Mouse (Mus musculus) midbrain, postnatal 0 days (tissue): ENCODE measurements around the gene Mrpl4. TPM values are rescaled to one million over a fixed set of nuclear protein-coding genes. Genes with fewer than 3 reads are reported as not detected.
A peak's percentile ranks its signal among the peaks of the same experiment; 100 is the strongest.

Experiments used
- ATAC-seq: fragments of 200-750 bp; cut with Nextera tagmentation; 2 replicates; pipeline ENCODE4 v1.8.0; 2017; ENCODE audit warnings: moderate number of reproducible peaks, mild to moderate bottlenecking, moderate TSS enrichment, moderate library complexity; ENCODE audit not compliant: low FRiP score
- DNase-seq: peaks from one replicate; pipeline ENCODE4 v3.0.0-alpha.2; 2015; ENCODE audit warnings: low spot score
- H3K27ac ChIP-seq: fragments of 300-500 bp; sonication (generic); 2 replicates; pipeline ENCODE4 v1.5.1; 2014; ENCODE audit warnings: low read depth, mild to moderate bottlenecking, low read length, mixed read lengths
- H3K27me3 ChIP-seq: fragments of 300-500 bp; sonication (generic); 2 replicates; pipeline ENCODE4 v1.6.1; 2014; ENCODE audit warnings: low read length, control low read depth, mixed read lengths; ENCODE audit not compliant: insufficient read depth
- H3K36me3 ChIP-seq: fragments of 300-500 bp; sonication (generic); 2 replicates; pipeline ENCODE4 v1.6.1; 2014; ENCODE audit warnings: low read length, control low read depth, mixed read lengths; ENCODE audit not compliant: insufficient read depth
- H3K4me1 ChIP-seq: fragments of 300-500 bp; sonication (generic); 2 replicates; pipeline ENCODE4 v1.6.1; 2014; ENCODE audit warnings: mild to moderate bottlenecking, control low read depth, antibody characterized with exemption, low read length, mixed read lengths; ENCODE audit not compliant: insufficient read depth
- H3K4me2 ChIP-seq: fragments of 300-500 bp; sonication (generic); 2 replicates; pipeline ENCODE4 v1.6.1; 2014; ENCODE audit warnings: low read depth, mild to moderate bottlenecking, low read length, mixed read lengths; ENCODE audit not compliant: poor library complexity, severe bottlenecking
- H3K4me3 ChIP-seq: fragments of 300-500 bp; sonication (generic); 2 replicates; pipeline ENCODE4 v1.5.1; 2014; ENCODE audit warnings: low read depth, mild to moderate bottlenecking, low read length, moderate library complexity
- H3K9ac ChIP-seq: fragments of 300-500 bp; sonication (generic); replicated peaks from 2 replicates; pipeline ENCODE4 v1.6.1; 2014; ENCODE audit warnings: mild to moderate bottlenecking, low read length, moderate library complexity, mixed read lengths; ENCODE audit not compliant: poor library complexity, severe bottlenecking
- H3K9me3 ChIP-seq: fragments of 300-500 bp; sonication (generic); 2 replicates; pipeline ENCODE4 v1.6.1; 2016; ENCODE audit warnings: low read length, control low read depth
- CTCF ChIP-seq: IDR thresholded peaks from 2 replicates; pipeline ENCODE4 v1.5.1; 2016; ENCODE audit warnings: antibody characterized with exemption, mild to moderate bottlenecking
- WGBS: fragments of 180-500 bp; shearing (Covaris S2); extraction: QIAGEN DNeasy Blood & Tissue Kit; methylation state at CpG from one replicate; pipeline ENCODE4 v1.1.7; 2014; 5-methylcytosine and 5-hydroxymethylcytosine counted together
- polyA plus RNA-seq: library from polyadenylated mRNA; unstranded; fragments of >200 nt; fragmentation: Nextera tagmentation; extraction: Ambion mirVana; gene quantifications from 2 replicates; pipeline ENCODE4 v1.2.1, GENCODE M21; 2015
- total RNA-seq: library from RNA; depleted of rRNA; stranded (reverse); fragments of >200 nt; gene quantifications from 2 replicates; pipeline ENCODE4 v1.2.3, GENCODE M21; 2014

Mrpl4 gene
- total and polyA plus RNA-seq, 2 experiments from 2014 or later: 62.9 to 105 TPM

DNA sequence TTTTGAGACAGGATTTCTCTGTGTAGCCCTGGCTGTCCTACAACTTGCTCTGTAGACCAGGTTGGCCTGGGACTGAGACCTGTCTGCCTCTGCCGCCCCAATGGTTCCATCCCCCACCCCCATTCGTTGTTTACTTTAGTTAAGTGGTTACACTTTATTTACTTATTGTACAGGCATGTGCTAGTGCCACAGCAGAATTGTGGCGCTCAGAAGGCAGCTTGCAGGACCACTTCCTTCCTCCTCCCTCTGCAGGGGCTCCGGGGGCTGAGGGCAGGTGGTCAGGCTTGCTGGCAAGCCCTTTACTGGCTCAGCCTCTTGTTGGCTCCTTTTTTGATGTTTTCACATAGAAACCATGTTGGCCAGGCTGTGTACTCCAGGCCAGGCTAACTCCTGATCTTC lies 14.6 kb downstream of the Mrpl4 start:
- ATAC-seq (no peak), DNase-seq (no peak)
- no peak for TF ChIP-seq CTCF
- Histone ChIP-seq H3K27ac (no peak overlapping the region), H3K4me1 (no peaks in the 10 kb centered on the region), H3K27me3 (peaks cover 27% of the 10 kb centered on the region), H3K4me3 (no peak overlapping the region), H3K9ac (no peak overlapping the region), H3K36me3 (no peaks in the 10 kb centered on the region), H3K9me3 (no peaks in the 10 kb centered on the region), H3K4me2 (0 out of 2 replicates have a peak overlapping the region, but pooled peaks have one; percentile 3)
- WGBS: 44% methylated on average over 4 of the region's 4 CpGs

DNA sequence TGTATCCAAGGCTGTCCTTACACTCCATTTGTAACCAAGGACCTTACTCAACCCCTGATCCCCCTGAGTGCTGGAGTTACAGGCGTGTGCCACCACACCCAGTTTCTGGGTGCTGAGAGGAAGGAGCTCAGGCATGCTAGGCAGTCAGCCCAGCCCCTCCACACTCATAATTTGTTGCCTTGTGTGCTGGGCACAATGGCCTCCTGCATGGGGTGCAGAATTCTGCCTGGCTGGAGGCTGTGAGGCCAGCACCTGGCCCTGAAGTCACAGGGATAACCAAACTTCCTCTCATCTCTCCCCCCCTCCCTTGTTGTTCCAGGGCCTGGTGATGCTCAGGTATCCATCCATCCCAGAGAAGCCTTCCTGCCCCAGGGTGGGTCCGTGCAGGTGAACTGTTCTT lies 16.1 kb downstream of the Mrpl4 start:
- H3K27ac ChIP-seq: no peak overlapping the region
- no peak overlapping the region for H3K9ac ChIP-seq
- H3K9me3 ChIP-seq: no peaks in the 10 kb centered on the region
- H3K36me3 ChIP-seq: no peaks in the 10 kb centered on the region
- no peak overlapping the region for H3K4me2 ChIP-seq
- 79% methylated on average over 2 of the region's 2 CpGs for WGBS
- peaks cover 25% of the 10 kb centered on the region for H3K27me3 ChIP-seq
- no peak for TF ChIP-seq CTCF
- no peaks in the 10 kb centered on the region for H3K4me1 ChIP-seq
- H3K4me3 ChIP-seq: no peak overlapping the region
- DNase-seq (no peak), ATAC-seq (no peak)

DNA sequence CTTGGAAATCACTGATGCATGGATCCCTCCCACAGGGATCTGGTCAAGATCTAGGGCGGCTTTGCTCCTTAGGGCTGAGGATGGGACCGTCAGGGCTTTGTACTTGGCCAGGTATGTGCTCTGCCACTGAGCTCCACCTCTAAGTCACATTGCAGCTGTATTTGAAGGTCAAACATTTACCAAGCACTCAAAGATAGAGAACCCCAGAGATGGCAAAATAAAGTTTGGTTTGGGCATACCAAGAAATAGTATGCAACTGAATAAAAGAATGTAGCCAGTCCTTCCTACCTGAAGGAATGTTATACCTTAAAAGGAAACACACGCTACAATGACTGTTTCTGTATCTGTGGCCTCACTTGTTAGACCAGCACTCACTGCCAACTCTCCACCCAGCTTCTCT lies 18.8 kb downstream of the Mrpl4 start:
- no peak for DNase-seq
- no peaks in the 10 kb centered on the region for H3K9me3 ChIP-seq
- no peak for ATAC-seq
- H3K27me3 ChIP-seq: peaks cover 11% of the 10 kb centered on the region
- no peak overlapping the region for H3K27ac ChIP-seq
- no peak for TF ChIP-seq CTCF
- no peaks in the 10 kb centered on the region for H3K36me3 ChIP-seq
- WGBS: 72% methylated on average over 3 of the region's 3 CpGs
- no peaks in the 10 kb centered on the region for H3K4me1 ChIP-seq
- H3K9ac ChIP-seq: no peak overlapping the region
- no peak overlapping the region for H3K4me3 ChIP-seq
- no peak overlapping the region for H3K4me2 ChIP-seq

DNA sequence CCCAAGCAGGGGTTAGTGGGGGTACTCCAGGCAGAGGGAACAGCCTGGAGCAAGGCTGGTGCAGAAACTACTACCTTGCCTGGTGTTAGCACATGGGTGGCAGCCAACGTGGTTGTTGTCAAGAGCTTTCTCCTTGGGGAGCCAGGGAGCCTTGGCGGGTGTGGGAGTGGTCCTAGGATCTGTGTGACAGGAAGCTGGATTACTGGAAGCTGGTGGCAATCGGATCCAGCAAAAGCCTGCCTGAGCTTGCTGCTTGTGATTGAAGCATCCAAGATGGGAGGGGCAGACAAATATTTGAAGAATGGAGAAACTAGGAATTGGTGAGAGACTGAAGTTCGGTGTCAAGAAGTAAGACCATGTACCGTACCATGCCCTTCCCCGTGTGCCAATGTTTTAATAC lies 19.8 kb downstream of the Mrpl4 start:
- H3K4me3 ChIP-seq: no peak overlapping the region
- no peaks in the 10 kb centered on the region for H3K9me3 ChIP-seq
- DNase-seq (no peak), ATAC-seq (no peak)
- no peaks in the 10 kb centered on the region for H3K4me1 ChIP-seq
- H3K4me2 ChIP-seq: no peak overlapping the region
- no peak overlapping the region for H3K9ac ChIP-seq
- H3K27me3 ChIP-seq: peaks cover 7% of the 10 kb centered on the region
- WGBS: 65% methylated on average over 6 of the region's 6 CpGs
- H3K27ac ChIP-seq: no peak overlapping the region
- no peaks in the 10 kb centered on the region for H3K36me3 ChIP-seq
- no peak for TF ChIP-seq CTCF

DNA sequence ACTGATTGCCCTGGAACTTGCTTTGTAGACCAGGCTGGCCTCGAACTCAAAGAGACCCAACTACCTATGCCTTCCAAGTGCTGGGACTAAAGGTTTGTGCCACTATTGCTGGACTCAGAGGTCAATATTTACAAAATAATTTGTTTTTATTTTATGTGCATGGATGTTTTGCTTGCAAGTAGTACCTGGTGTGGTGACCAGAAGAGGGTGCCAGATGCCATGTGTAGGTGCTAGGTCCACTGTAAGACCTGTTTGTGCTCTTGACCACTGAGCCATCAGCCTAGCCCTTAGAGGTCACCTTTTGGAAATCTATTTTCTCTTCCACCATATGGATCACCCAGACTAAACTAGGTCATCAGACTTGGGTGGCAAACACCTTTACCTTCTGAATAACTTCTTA lies 20.2 kb downstream of the Mrpl4 start:
- TF ChIP-seq CTCF: 0 out of 2 replicates have a peak, but pooled peaks have one; percentile 4
- no peak overlapping the region for H3K4me3 ChIP-seq
- DNase-seq (no peak), ATAC-seq (no peak)
- WGBS: 82% methylated on average over 1 of the region's 1 CpGs
- H3K27me3 ChIP-seq: peaks cover 3% of the 10 kb centered on the region
- no peak overlapping the region for H3K4me2 ChIP-seq
- H3K36me3 ChIP-seq: no peaks in the 10 kb centered on the region
- no peaks in the 10 kb centered on the region for H3K4me1 ChIP-seq
- no peaks in the 10 kb centered on the region for H3K9me3 ChIP-seq
- H3K27ac ChIP-seq: no peak overlapping the region
- no peak overlapping the region for H3K9ac ChIP-seq

DNA sequence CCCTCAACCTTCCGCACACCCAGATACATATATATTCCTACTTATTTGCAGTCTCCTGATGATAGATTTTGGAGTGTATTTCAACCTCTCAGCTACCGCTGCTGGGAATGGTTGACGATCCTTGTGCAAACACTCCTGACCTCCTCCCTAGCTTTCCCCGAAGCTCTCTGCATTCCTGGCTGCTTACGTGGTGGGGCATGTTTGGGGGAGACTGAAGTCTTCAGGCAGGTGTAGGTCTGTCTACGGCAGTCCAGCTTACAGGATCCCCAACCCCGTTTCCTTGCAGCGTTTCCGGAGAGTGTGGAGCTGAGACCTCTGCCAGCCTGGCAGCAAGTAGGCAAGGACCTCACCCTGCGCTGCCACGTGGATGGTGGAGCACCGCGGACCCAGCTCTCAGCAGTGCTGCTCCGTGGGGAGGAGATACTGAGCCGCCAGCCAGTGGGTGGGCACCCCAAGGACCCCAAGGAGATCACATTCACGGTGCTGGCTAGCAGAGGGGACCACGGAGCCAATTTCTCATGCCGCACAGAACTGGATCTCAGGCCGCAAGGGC lies 22.8 kb downstream of the Mrpl4 start:
- H3K4me3 ChIP-seq: no peak overlapping the region
- H3K9ac ChIP-seq: no peak overlapping the region
- no peaks in the 10 kb centered on the region for H3K36me3 ChIP-seq
- H3K27me3 ChIP-seq: peaks cover 25% of the 10 kb centered on the region
- ATAC-seq: no peak
- no peaks in the 10 kb centered on the region for H3K9me3 ChIP-seq
- DNase-seq: no peak
- H3K4me1 ChIP-seq: peaks cover 7% of the 10 kb centered on the region; the same call in 1 of the 2 replicates
- no peak for TF ChIP-seq CTCF
- WGBS: 76% methylated on average over 19 of the region's 19 CpGs
- H3K27ac ChIP-seq: no peak overlapping the region
- no peak overlapping the region for H3K4me2 ChIP-seq
